Mouse (Mus musculus) T-helper 2 cell (primary cell): ENCODE data around the gene Chst15.

ENCODE experiments used
- in situ Hi-C: fragments of 300-600 bp; cut with MboI, MseI; formaldehyde crosslinking; loops from one replicate; pipeline ENCODE4 v1.15.1; 2025; ENCODE audit warnings: high pct_unique_total_duplicates

Chst15 gene

DNA sequence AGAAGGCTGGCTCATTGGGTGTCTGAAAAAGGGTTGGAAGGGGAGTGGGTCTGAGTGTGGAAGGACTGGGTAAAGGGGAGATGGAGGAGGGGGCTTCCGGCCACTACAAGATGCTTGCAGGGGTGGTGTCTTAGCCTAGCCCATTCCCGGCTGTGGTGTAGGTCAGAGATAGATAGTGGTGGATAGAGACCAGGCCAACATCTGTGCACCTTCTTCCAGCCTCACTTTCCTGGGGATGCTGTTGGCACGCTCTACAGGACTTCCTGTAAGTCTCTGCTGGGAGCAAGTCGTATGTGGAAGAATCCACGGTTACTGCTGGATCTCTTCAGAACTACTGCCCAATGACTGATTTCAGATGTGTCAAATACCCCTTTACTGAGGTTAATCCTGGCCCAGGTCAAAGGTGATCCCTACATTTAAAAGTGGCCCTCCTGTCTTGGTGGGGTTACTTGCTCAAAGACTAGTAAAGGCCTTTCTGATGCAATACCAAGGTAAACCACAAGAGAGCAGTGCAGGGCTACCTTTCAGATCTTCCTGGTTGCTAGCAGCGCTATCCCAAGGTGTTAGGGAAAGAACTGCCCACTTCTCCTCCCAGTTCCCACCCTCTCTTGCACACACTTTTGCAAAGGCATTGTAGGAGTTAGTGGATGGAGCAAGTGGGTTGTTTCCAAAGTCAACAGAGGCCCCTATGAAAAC lies 90.5 kb downstream of the Chst15 start:
- in situ Hi-C loops: loop anchor here (5.0 to 10.0 kb wide), 2 partner anchors 246 to 318 kb away; no protein-coding TSS in a partner anchor

DNA sequence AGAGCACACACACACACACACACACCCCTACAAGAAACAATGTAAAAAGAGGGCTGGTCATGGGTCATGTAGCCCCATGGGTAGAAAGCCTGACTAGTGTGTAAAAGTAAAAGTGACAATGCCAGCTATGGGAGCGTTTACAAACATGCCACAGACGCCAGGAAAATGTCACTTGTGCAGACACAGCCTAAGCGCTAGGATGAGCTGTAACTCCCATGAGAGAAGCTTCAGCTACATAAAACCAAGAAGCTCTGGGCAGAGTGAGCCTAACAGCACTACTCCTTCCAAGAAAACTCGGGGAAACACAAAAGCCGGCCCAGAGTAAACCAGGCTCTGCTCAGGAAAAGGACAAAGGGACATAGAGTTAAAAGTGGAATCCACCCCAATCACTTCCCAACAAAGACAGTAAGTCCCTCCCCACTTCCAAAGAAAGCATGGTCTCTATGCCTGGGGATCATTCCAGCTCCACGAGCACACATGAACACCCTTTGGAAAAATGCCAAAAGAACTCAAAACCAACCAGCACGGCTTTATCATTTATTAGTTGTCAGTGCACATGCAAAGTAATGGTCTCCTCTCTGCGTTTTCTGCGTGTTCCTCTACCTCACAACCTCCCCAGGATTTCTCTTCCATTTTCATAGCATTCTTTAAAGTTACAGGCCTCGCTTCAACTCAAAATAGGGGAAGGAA lies 93.4 kb downstream of the Chst15 start:
- in situ Hi-C loops: loop anchor here (10.0 kb wide), 1 partner anchor 321 kb away; no protein-coding TSS in a partner anchor

DNA sequence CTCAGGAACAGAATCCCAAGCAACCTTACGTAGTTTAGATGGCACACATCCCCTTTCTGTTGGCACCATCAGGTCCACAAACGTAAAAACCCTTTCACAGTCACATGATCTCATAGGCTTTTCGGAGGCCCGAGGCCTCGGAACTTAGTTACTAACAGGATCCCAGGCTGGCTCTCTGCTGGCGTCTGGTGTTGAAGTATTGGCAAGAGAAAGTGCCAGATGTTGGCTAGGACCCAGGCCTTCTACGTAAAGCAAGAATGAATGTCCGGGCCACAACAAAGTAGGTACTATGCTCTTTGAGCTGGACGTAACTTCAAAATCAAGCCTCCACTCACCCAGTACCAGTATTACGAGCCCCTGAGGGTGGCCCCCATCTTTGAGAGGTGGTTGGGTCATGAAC lies 103.0 kb downstream of the Chst15 start:
- in situ Hi-C loops: loop anchor here (5.0 kb wide), 1 partner anchor 312 kb away; no protein-coding TSS in a partner anchor

DNA sequence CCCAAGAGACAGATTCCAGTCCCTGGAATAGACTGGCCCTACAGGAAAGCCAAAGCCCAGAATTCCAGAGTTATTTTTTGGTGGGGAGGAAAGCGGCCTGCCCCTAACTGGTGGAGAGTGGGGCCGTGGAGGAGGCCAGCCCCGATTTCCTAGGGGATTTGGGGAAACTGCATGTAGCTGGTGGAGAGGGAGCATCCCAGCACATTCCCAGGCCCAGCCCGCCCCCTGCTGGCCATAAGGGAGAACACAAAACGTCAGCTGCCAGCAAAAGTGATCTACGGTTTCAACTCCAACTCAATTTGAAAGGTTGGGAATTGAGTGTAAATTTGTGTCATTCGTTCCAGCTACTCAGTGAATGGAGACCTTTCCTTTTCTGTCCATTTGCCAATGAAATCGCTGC lies 103.6 kb downstream of the Chst15 start:
- in situ Hi-C loops: loop anchor here (5.0 kb wide), 1 partner anchor 311 kb away; no protein-coding TSS in a partner anchor

DNA sequence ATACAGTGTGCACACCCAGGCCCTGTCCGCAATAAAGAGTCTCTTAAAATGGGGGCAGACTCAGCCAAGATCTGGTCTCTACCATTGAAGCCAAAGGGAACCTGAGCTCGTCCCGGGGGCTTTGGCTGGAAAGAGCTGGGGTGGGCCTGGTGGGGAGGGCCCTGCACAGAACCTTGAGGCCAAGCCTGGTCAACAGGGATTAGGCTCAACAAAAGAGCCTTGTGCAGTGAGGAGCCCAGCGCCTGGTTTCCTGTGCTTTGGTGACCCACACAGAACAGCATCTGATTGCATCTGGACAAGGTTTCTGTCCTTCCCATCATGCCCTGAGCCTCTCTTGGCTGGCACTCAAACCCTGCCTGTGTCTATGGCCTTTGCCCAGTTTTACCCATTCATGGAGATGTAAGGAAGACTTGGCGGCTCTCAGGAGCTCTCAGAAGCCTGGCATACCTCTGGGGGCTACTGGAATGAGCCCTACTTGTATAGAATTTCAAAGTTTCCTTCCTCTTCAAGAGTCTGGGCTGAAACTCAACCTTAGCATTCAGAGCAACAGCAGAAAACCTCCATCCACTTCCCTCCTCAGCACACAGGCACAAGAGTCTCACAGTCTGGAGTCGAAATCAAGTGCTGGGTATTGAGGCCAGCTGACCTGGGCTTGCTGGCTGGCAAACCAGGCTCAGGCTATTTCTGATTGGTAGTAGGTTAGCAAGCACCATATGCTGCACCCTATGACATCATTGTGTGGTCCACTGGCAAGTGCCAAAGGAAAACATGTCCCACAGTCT lies 104.9 kb downstream of the Chst15 start:
- in situ Hi-C loops: loop anchor here (5.0 kb wide), 1 partner anchor 310 kb away; no protein-coding TSS in a partner anchor

DNA sequence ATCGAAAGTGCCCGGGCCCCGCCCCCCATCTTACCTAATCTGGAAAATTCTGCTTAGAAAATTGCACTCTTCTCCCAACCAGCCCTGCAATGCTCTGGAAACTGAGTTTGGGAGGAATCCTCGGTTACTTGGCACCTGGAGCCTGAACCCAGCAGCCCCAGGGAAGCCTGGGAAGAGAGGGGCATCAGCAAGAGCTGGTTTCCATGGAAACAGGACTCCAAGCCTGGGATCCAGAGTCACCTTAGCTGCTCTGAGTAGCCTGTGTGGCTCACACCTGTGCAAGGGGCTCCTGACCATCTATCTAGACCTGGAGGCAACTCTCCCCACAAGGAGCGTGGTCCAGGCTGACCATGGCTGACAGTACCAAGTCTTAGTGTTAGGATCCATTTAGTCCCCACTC lies 106.4 kb downstream of the Chst15 start:
- in situ Hi-C loops: loop anchor here (5.0 kb wide), 1 partner anchor 308 kb away; no protein-coding TSS in a partner anchor

DNA sequence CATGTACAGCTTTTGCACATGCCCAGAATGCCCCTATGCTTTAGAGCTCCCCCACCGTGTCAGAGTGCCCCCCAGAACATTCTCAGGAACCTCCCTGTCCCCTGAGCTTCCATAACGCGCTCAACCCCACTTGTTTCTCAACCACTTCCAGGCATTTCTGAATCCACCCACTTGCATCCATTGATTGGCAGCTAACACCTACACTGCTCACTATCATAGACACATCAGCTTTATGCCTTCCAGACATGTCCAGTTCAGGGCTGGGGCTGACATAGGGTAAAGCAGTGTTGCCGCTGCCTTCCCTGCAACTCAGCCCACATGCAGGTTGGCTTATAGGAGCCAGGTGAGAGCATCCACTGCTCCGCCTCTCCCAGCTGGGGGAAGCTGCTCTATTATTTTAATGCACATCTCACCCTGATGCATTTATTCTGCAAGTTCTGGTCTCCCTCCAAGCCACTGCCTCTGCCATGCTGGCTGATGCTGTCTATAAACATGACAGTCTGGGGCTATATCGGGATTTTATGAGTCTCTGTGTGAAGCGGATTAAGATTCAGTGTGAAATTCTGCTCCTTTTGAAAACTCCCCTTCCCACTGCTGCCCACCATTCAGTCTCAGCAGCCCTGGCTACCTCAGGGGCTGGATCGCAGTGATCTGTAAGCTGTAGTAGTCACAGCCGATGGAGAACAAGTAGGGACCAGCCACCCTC lies 107.9 kb downstream of the Chst15 start:
- in situ Hi-C loops: no loop called here

DNA sequence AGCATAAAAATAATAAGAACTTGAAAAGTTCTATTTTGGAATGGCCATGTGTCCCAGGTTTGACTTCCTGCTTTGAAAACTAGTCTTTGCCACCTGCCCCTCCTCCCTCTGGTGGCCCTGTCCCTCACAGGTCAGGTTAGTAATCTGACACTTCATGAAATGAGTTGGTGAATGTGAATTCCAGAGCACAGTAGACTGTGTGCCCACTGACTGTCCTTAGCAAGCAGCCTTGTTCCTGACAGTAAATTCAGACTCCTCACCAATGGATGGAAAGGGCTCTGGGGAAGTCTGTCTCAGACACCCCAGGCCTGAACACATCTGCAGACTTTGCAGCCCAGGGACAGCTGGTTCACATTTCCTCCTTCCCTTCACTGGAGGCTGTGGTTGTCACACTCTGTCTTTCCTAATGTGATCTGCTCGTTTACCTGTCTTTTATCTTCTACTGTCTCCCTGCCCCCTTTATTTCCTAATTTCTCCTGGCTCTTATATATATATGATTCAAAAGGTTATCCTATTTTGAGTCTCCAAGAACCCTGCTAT lies 112.9 kb downstream of the Chst15 start:
- in situ Hi-C loops: no loop called here

DNA sequence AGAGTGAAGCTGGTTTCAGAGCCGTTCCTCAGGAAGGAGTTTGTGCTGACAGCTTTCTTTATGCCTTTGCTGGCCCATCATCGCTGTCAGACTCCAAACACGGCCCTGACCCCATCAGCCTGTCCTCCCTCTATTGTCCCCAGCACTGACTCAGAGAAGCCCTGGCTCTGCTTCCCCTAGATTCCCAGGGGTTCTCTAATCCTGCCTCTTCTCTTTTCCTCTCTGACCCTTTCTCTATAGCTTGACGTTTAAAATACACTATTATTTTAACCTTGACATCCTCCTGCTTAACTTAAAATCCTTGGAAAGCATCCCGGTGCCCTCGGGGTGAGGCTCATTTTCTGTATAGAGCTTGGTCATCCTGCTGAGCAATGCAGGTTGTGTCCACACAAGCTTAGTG lies 117.3 kb downstream of the Chst15 start:
- in situ Hi-C loops: loop anchor here (25.0 kb wide), 1 partner anchor 687 kb away; no protein-coding TSS in a partner anchor

DNA sequence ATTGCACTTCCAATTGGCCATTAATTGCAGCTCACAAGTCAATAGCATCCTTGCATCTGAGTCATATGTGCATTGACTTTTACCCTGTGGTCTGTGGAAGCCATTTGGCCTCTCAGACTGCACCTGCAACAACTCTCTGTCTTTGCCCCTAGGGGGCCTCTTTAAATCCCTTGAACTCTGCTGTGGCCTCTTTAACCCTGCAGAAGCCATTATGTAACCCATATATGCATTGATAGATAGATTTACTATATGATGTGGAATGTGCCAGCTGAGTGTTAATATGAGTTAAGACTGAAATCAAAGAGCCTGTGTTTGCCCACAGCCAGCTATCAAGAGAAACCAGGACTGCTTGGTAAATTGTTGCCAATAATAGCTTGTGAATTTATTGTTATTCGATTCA lies 118.2 kb downstream of the Chst15 start:
- in situ Hi-C loops: loop anchor here (25.0 kb wide), 1 partner anchor 687 kb away; no protein-coding TSS in a partner anchor

DNA sequence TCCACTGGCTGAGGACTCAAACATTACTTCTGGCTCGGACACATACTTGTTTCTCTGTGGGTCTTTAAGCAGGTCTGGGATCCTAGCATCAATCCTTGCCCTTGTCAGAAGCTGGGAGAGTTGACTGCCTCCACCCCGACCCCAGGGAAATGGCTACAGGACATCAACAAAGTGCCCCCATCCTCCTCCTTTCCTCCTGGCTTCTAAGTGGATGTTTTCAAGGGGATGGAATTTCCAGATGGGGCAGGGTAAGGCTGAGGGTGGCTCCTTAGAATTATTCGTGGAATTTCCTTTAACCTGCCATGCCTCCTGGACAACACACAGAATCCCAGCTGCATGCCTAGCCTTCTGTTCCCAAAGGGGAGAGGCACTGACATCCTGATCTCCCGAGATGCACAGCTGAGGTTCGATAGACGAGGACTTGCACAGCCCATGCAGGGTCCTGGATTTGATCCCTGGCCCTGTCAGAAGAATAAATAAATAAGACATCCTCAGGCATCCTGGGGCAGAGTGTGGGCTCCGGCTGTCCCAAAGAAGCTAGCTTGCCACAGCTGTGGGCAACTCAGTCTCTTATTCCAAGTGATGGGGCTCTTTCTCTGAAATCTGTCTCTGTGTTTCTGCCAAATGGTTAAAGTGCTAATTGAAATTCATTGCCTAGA lies 119.1 kb downstream of the Chst15 start:
- in situ Hi-C loops: loop anchor here (25.0 kb wide), 1 partner anchor 686 kb away; no protein-coding TSS in a partner anchor

DNA sequence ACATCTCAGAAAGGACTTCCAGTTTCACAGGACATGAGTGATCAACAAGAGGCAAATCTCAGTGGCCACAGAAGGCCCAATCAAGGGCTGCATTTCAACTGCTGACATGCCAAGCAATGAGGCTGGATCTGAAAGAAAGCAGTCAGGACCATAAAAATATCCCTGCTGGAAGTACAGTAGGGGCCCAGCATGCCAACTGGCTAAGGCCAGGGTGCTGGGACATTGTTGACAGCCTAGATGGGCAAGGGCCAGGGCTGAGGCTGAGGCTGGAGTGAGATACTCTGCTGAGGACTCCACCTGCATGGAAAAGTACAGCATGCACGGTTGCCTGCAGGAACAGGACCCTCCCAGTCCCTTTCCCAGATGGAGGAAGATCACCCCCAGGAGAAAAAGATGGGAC lies 120.4 kb downstream of the Chst15 start:
- in situ Hi-C loops: loop anchor here (25.0 kb wide), 1 partner anchor 684 kb away; no protein-coding TSS in a partner anchor

DNA sequence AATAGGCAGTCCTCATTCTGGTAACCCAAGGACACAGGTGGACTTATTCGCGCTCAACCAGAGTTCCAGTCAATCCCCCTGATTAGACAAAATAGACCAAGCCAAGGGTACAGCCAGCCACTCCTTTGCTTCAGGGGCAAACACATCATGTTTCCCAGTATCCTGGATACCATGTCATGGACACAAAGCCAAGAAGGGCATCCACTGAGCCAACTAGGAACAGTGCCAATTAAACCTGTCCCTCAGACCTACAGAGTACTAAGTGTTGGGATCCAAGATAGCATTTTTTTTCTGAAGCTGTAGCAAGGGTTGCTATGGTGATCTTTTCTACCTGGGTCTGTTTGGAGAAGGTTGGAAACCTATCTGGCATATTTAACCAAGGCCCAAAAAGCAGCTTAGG lies 123.4 kb downstream of the Chst15 start:
- in situ Hi-C loops: loop anchor here (25.0 kb wide), 1 partner anchor 681 kb away; no protein-coding TSS in a partner anchor

DNA sequence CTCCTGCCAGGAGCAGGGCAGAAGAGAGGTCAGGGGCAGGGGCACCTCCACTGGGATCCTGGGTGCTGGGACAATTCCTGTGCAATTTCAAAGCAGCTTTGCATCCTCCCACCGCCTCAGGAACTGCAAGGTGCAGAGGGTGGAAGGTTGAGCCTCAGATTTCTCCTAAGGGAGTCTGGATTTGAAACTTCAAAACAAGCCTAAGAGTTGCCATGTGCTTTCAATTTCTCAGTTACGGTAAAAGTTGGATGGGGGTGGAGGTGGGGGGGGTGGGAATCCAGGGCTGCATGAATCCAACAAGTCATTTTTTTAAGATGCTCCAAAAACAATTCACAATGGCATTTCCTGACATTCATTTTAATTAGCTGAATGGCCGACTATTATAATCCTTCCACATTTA lies 129.6 kb downstream of the Chst15 start:
- in situ Hi-C loops: loop anchor here (25.0 kb wide), 1 partner anchor 675 kb away; no protein-coding TSS in a partner anchor
